Mouse (Mus musculus) spleen, adult 2 months (tissue): Measurements from ENCODE around the gene Cfap61.

ENCODE experiments used
- CTCF ChIP-seq: fragments of 200-500 bp; IDR thresholded peaks from 2 replicates; pipeline ENCODE4 v1.5.1; 2011; ENCODE audit warnings: mild to moderate bottlenecking, inconsistent platforms; ENCODE audit not compliant: insufficient read depth, insufficient read length, insufficient replicate concordance; ENCODE audit errors: extremely low read depth
- POLR2A ChIP-seq: fragments of 200-500 bp; IDR thresholded peaks from 2 replicates; pipeline ENCODE4 v1.6.1; 2011; ENCODE audit warnings: low read depth, low read length, inconsistent platforms

DNA sequence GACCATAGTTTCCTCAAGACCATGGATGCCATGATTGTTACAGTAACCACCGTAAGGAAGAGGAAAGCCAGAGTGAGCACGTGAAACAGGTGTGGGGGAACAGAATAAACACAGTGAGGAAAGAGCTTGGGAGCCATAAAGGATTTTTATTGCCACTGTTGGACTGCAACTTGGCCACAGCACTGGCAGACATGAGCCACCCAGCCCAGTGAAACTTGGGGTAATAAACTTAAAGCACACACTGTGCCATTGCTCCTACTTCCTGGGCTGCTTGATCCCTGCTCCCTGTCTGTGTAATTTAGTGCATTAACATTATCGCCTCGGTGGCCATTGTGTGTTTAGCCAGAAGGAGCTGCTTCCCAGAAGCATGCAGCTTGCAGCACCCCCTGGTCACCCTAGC, 122.5 kb downstream of the Cfap61 start:
- TF ChIP-seq POLR2A (no peak), CTCF (no peak)
